21 mouse cellular contexts compared by ENCODE assay signal in the genomic region with DNA sequence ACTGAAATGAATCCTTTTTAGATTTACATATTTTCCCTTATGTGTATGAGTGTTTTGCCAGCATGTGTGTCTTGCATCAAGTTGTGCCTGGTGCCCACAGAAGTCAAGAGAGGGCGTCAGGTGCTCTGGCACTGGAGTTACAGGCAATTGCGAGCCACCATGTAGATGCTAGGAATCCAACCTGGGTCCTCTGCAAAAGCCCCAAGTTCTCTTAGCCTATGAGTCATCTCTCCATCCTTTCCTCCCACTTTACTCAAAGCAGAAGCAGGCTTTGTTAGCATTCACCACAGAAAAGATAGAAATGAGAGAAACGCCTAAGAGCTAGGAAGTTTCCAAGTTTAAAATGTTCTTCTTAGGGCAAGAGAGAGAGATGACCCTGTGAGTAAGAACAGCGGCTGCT.
"Had no signal": no experiment of that assay in that cellular context is flagged by ENCODE, and none has a peak within 500 bp of the region (broad histone marks: within the 10 kb centered on the region; RNA-seq: fewer than 3 reads in every experiment).

No protein-coding gene starts in this region.

- H3K4me3 ChIP-seq: intestine, embryonic 15.5 days; kidney, embryonic 15.5 days; limb, embryonic 10.5 days; limb, embryonic 13.5 days; liver, embryonic 12.5 days; liver, embryonic 15.5 days; lung, embryonic 15.5 days; stomach, embryonic 15.5 days had no signal

- H3K36me3 ChIP-seq: intestine, embryonic 15.5 days; kidney, embryonic 15.5 days; limb, embryonic 10.5 days; limb, embryonic 13.5 days; liver, embryonic 12.5 days; liver, embryonic 15.5 days; lung, embryonic 15.5 days; stomach, embryonic 15.5 days had no signal

- DNase-seq: kidney, adult 11 months; kidney, adult 8-10 months; kidney, postnatal 14 days; kidney, postnatal 4 days; layer of hippocampus, postnatal 36 days; liver; lung, adult 18-20 months; lung, postnatal 10 days; lung, postnatal 36 days; midbrain, embryonic 14.5 days; right cerebral cortex, postnatal 25 days; spleen, adult 18-20 months; thymus, postnatal 36 days had no signal

- H3K27ac ChIP-seq: intestine, embryonic 15.5 days; kidney, embryonic 15.5 days; limb, embryonic 10.5 days; limb, embryonic 13.5 days; liver, embryonic 12.5 days; liver, embryonic 15.5 days; lung, embryonic 15.5 days; stomach, embryonic 15.5 days had no signal

- ATAC-seq: intestine, embryonic 15.5 days; liver, embryonic 12.5 days had no signal

- H3K4me1 ChIP-seq: limb, embryonic 13.5 days had no signal
